Mouse (Mus musculus) T-helper 17 cell (primary cell): ENCODE measurements at regions not wholly inside any gene's neighbourhood (a gene's known extent, or its start where the extent isn't known, plus 50 kb on each side); places are given as distances from the start of the nearest gene placed in this dataset.

Source experiments
- in situ Hi-C, 2 experiments: fragments of 300-600 bp; cut with MboI, MseI; formaldehyde crosslinking; loops; 1 replicate in 1 of 2; 2 replicates in 1 of 2; pipeline ENCODE4 v1.15.1; 2025; ENCODE audit warnings: high pct_unique_total_duplicates in 2 of 2

GRCm38 (mm10) chr6:51701253-51702020 lies 177.7 kb downstream of the Snx10 start:
- in situ Hi-C loops, result no loop called here

- in situ Hi-C loops, result no loop called here
Observed at GRCm38 (mm10) chr6:51702456-51703171, 178.9 kb downstream of the Snx10 start.

- in situ Hi-C loops, result no loop called here
Observed at GRCm38 (mm10) chr6:51708011-51708410, 184.3 kb downstream of the Snx10 start.

GRCm38 (mm10) chr6:51708668-51709339 lies 185.1 kb downstream of the Snx10 start:
- in situ Hi-C loops, result no loop called here

- in situ Hi-C loops, result no loop called here
Observed at GRCm38 (mm10) chr6:51709340-51710067, 185.8 kb downstream of the Snx10 start.

GRCm38 (mm10) chr6:51710153-51710552 lies 186.5 kb downstream of the Snx10 start:
- in situ Hi-C loops, result no loop called here

GRCm38 (mm10) chr6:51710926-51711615 lies 187.4 kb downstream of the Snx10 start:
- in situ Hi-C loops, result no loop called here

- in situ Hi-C loops, result no loop called here
Observed at GRCm38 (mm10) chr6:51711616-51711970, 187.9 kb downstream of the Snx10 start.

- in situ Hi-C loops, result no loop called here
Observed at GRCm38 (mm10) chr6:51715158-51715840, 191.6 kb downstream of the Snx10 start.

GRCm38 (mm10) chr6:51717386-51717785 lies 193.7 kb downstream of the Snx10 start:
- in situ Hi-C loops, result no loop called here

- in situ Hi-C loops, result no loop called here
Observed at GRCm38 (mm10) chr6:51720705-51721104, 197.0 kb downstream of the Snx10 start.

- in situ Hi-C loops, result no loop called here
Observed at GRCm38 (mm10) chr6:51723053-51723452, 199.4 kb downstream of the Snx10 start.

- in situ Hi-C loops, result no loop called here
Observed at GRCm38 (mm10) chr6:51727191-51727590, 203.5 kb downstream of the Snx10 start.

- in situ Hi-C loops, result no loop called here
Observed at GRCm38 (mm10) chr6:51728816-51729562, 205.3 kb downstream of the Snx10 start.

GRCm38 (mm10) chr6:51730564-51731351 lies 207.1 kb downstream of the Snx10 start:
- in situ Hi-C loops, result no loop called here

- in situ Hi-C loops, result no loop called here
Observed at GRCm38 (mm10) chr6:51732298-51732895, 208.7 kb downstream of the Snx10 start.

- in situ Hi-C loops, result no loop called here
Observed at GRCm38 (mm10) chr6:51736051-51736450, 212.3 kb downstream of the Snx10 start.

- in situ Hi-C loops, result no loop called here
Observed at GRCm38 (mm10) chr6:51743105-51743660, 219.5 kb downstream of the Snx10 start.
